Mouse (Mus musculus): ENCODE measurements around the gene Tdrd5. TPM values are rescaled to one million over a fixed set of nuclear protein-coding genes. Genes with fewer than 3 reads are reported as not detected.

Tdrd5 gene
- polyA plus RNA-seq (2015; fragmentation: Nextera tagmentation; extraction: Ambion mirVana) = 0.04 and 0.07 TPM in 2 replicates

- Histone ChIP-seq H3K4me3 (ENCODE audit: low read depth, low read length) (peak within 1 kb of the TSS; percentile 58), H3K36me3 (ENCODE audit: control insufficient read depth, insufficient read depth) (no peaks in the 10 kb centered on the region), H3K27me3 (ENCODE audit: control insufficient read depth, insufficient read depth, low read depth, low read length) (peaks cover 37% of the 10 kb centered on the region), H3K9me3 (replicated peaks; ENCODE audit: control insufficient read depth, low read length) (no peaks in the 10 kb centered on the region), H3K27ac (ENCODE audit: low read length) (no peak within 1 kb of the TSS), H3K4me2 (ENCODE audit: low read depth, low read length) (peak within 1 kb of the TSS; percentile 81), H3K4me1 (ENCODE audit: control insufficient read depth, low read depth, low read length) (no peaks in the 10 kb centered on the region; the same call in 1 of the 2 replicates), H3K9ac (ENCODE audit: low read depth, low read length) (0 out of 2 replicates have a peak within 1 kb of the TSS, but pooled peaks have one; percentile 3)
- 1% methylated on average over 84 of the region's 85 CpGs for WGBS (ENCODE audit: insufficient replicate concordance)
- ATAC-seq (ENCODE audit: low read depth) = 0 out of 2 replicates have a peak, but pooled peaks have one; percentile 11
Observed at GRCm38 (mm10) chr1:156302911-156303749, at the start of gene Tdrd5. Gene Tdrd5, minus strand, starts transcription at chr1:156303664.

- ATAC-seq (ENCODE audit: low read depth) = no peak
Observed at GRCm38 (mm10) chr1:156352466-156352865, 49.0 kb upstream of the Tdrd5 start.

GRCm38 (mm10) chr1:156350441-156350840 lies 47.0 kb upstream of the Tdrd5 start:
- Histone ChIP-seq H3K4me1 (ENCODE audit: control insufficient read depth, low read depth, low read length) (no peaks in the 10 kb centered on the region), H3K4me2 (ENCODE audit: low read depth, low read length) (no peak overlapping the region), H3K36me3 (ENCODE audit: control insufficient read depth, insufficient read depth) (no peaks in the 10 kb centered on the region), H3K9ac (ENCODE audit: low read depth, low read length) (no peak overlapping the region), H3K4me3 (ENCODE audit: low read depth, low read length) (no peak overlapping the region), H3K27me3 (ENCODE audit: control insufficient read depth, insufficient read depth, low read depth, low read length) (no peaks in the 10 kb centered on the region), H3K9me3 (replicated peaks; ENCODE audit: control insufficient read depth, low read length) (no peaks in the 10 kb centered on the region), H3K27ac (ENCODE audit: low read length) (no peak overlapping the region)
- WGBS (ENCODE audit: insufficient replicate concordance) = 62% methylated on average over 4 of the region's 4 CpGs
- no peak for ATAC-seq (ENCODE audit: low read depth)

More at GRCm38 (mm10) chr1:156352466-156352865, 49.0 kb upstream of the Tdrd5 start:
- Histone ChIP-seq H3K4me3 (ENCODE audit: low read depth, low read length) (no peak overlapping the region), H3K4me2 (ENCODE audit: low read depth, low read length) (no peak overlapping the region), H3K9me3 (replicated peaks; ENCODE audit: control insufficient read depth, low read length) (no peaks in the 10 kb centered on the region), H3K9ac (ENCODE audit: low read depth, low read length) (no peak overlapping the region), H3K27me3 (ENCODE audit: control insufficient read depth, insufficient read depth, low read depth, low read length) (no peaks in the 10 kb centered on the region), H3K4me1 (ENCODE audit: control insufficient read depth, low read depth, low read length) (no peaks in the 10 kb centered on the region), H3K36me3 (ENCODE audit: control insufficient read depth, insufficient read depth) (no peaks in the 10 kb centered on the region), H3K27ac (ENCODE audit: low read length) (no peak overlapping the region)
- WGBS (ENCODE audit: insufficient replicate concordance) = 51% methylated on average over 2 of the region's 2 CpGs

- Histone ChIP-seq H3K9me3 (replicated peaks; ENCODE audit: control insufficient read depth, low read length) (no peaks in the 10 kb centered on the region), H3K27ac (ENCODE audit: low read length) (no peak overlapping the region), H3K4me2 (ENCODE audit: low read depth, low read length) (no peak overlapping the region), H3K9ac (ENCODE audit: low read depth, low read length) (no peak overlapping the region), H3K4me1 (ENCODE audit: control insufficient read depth, low read depth, low read length) (no peaks in the 10 kb centered on the region), H3K36me3 (ENCODE audit: control insufficient read depth, insufficient read depth) (no peaks in the 10 kb centered on the region), H3K27me3 (ENCODE audit: control insufficient read depth, insufficient read depth, low read depth, low read length) (no peaks in the 10 kb centered on the region), H3K4me3 (ENCODE audit: low read depth, low read length) (no peak overlapping the region)
- 48% methylated on average over 4 of the region's 4 CpGs for WGBS (ENCODE audit: insufficient replicate concordance)
- no peak for ATAC-seq (ENCODE audit: low read depth)
Observed at GRCm38 (mm10) chr1:156349031-156349430, 45.6 kb upstream of the Tdrd5 start.

- H3K4me2 ChIP-seq (ENCODE audit: low read depth, low read length) = no peak overlapping the region
- no peak overlapping the region for H3K27ac ChIP-seq (ENCODE audit: low read length)
- H3K36me3 ChIP-seq (ENCODE audit: control insufficient read depth, insufficient read depth) = no peaks in the 10 kb centered on the region
- no peak for ATAC-seq (ENCODE audit: low read depth)
- H3K4me3 ChIP-seq (ENCODE audit: low read depth, low read length) = no peak overlapping the region
- 74% methylated on average over 4 of the region's 4 CpGs for WGBS (ENCODE audit: insufficient replicate concordance)
- no peaks in the 10 kb centered on the region for H3K4me1 ChIP-seq (ENCODE audit: control insufficient read depth, low read depth, low read length)
- H3K27me3 ChIP-seq (ENCODE audit: control insufficient read depth, insufficient read depth, low read depth, low read length) = no peaks in the 10 kb centered on the region
- no peaks in the 10 kb centered on the region for H3K9me3 ChIP-seq (replicated peaks; ENCODE audit: control insufficient read depth, low read length)
- H3K9ac ChIP-seq (ENCODE audit: low read depth, low read length) = no peak overlapping the region
Observed at GRCm38 (mm10) chr1:156345633-156346032, 42.2 kb upstream of the Tdrd5 start.

- ATAC-seq (ENCODE audit: low read depth) = no peak
- H3K36me3 ChIP-seq (ENCODE audit: control insufficient read depth, insufficient read depth) = no peaks in the 10 kb centered on the region
- no peaks in the 10 kb centered on the region for H3K4me1 ChIP-seq (ENCODE audit: control insufficient read depth, low read depth, low read length)
- no peaks in the 10 kb centered on the region for H3K9me3 ChIP-seq (replicated peaks; ENCODE audit: control insufficient read depth, low read length)
- no peak overlapping the region for H3K4me2 ChIP-seq (ENCODE audit: low read depth, low read length)
- no peak overlapping the region for H3K9ac ChIP-seq (ENCODE audit: low read depth, low read length)
- no peak overlapping the region for H3K27ac ChIP-seq (ENCODE audit: low read length)
- 53% methylated on average over 4 of the region's 4 CpGs for WGBS (ENCODE audit: insufficient replicate concordance)
- H3K4me3 ChIP-seq (ENCODE audit: low read depth, low read length) = no peak overlapping the region
- H3K27me3 ChIP-seq (ENCODE audit: control insufficient read depth, insufficient read depth, low read depth, low read length) = no peaks in the 10 kb centered on the region
Observed at GRCm38 (mm10) chr1:156344433-156344832, 41.0 kb upstream of the Tdrd5 start.

- H3K27me3 ChIP-seq (ENCODE audit: control insufficient read depth, insufficient read depth, low read depth, low read length) = no peaks in the 10 kb centered on the region
- H3K27ac ChIP-seq (ENCODE audit: low read length) = no peak overlapping the region
- H3K9ac ChIP-seq (ENCODE audit: low read depth, low read length) = no peak overlapping the region
- no peaks in the 10 kb centered on the region for H3K4me1 ChIP-seq (ENCODE audit: control insufficient read depth, low read depth, low read length)
- H3K9me3 ChIP-seq (replicated peaks; ENCODE audit: control insufficient read depth, low read length) = no peaks in the 10 kb centered on the region
- no peak overlapping the region for H3K4me2 ChIP-seq (ENCODE audit: low read depth, low read length)
- H3K36me3 ChIP-seq (ENCODE audit: control insufficient read depth, insufficient read depth) = no peaks in the 10 kb centered on the region
- H3K4me3 ChIP-seq (ENCODE audit: low read depth, low read length) = no peak overlapping the region
- WGBS (ENCODE audit: insufficient replicate concordance) = 48% methylated on average over 4 of the region's 4 CpGs
- no peak for ATAC-seq (ENCODE audit: low read depth)
Observed at GRCm38 (mm10) chr1:156340847-156341246, 37.4 kb upstream of the Tdrd5 start.

- no peak overlapping the region for H3K4me3 ChIP-seq (ENCODE audit: low read depth, low read length)
- ATAC-seq (ENCODE audit: low read depth) = no peak
- H3K4me1 ChIP-seq (ENCODE audit: control insufficient read depth, low read depth, low read length) = no peaks in the 10 kb centered on the region
- H3K9ac ChIP-seq (ENCODE audit: low read depth, low read length) = no peak overlapping the region
- no peaks in the 10 kb centered on the region for H3K9me3 ChIP-seq (replicated peaks; ENCODE audit: control insufficient read depth, low read length)
- H3K4me2 ChIP-seq (ENCODE audit: low read depth, low read length) = no peak overlapping the region
- H3K27ac ChIP-seq (ENCODE audit: low read length) = no peak overlapping the region
- no peaks in the 10 kb centered on the region for H3K36me3 ChIP-seq (ENCODE audit: control insufficient read depth, insufficient read depth)
- H3K27me3 ChIP-seq (ENCODE audit: control insufficient read depth, insufficient read depth, low read depth, low read length) = no peaks in the 10 kb centered on the region
- 68% methylated on average over 9 of the region's 9 CpGs for WGBS (ENCODE audit: insufficient replicate concordance)
Observed at GRCm38 (mm10) chr1:156323126-156323525, 19.7 kb upstream of the Tdrd5 start.

- no peak for ATAC-seq (ENCODE audit: low read depth)
- no peak within 1 kb of the TSS for H3K4me2 ChIP-seq (ENCODE audit: low read depth, low read length)
- H3K4me1 ChIP-seq (ENCODE audit: control insufficient read depth, low read depth, low read length) = no peaks in the 10 kb centered on the region
- H3K9ac ChIP-seq (ENCODE audit: low read depth, low read length) = no peak within 1 kb of the TSS
- H3K36me3 ChIP-seq (ENCODE audit: control insufficient read depth, insufficient read depth) = no peaks in the 10 kb centered on the region
- H3K27me3 ChIP-seq (ENCODE audit: control insufficient read depth, insufficient read depth, low read depth, low read length) = peaks cover 20% of the 10 kb centered on the region
- H3K27ac ChIP-seq (ENCODE audit: low read length) = no peak within 1 kb of the TSS
- 3% methylated on average over 29 of the region's 29 CpGs for WGBS (ENCODE audit: insufficient replicate concordance)
- H3K4me3 ChIP-seq (ENCODE audit: low read depth, low read length) = no peak within 1 kb of the TSS
- H3K9me3 ChIP-seq (replicated peaks; ENCODE audit: control insufficient read depth, low read length) = no peaks in the 10 kb centered on the region
Observed at GRCm38 (mm10) chr1:156310630-156311029, 7.2 kb upstream of the Tdrd5 start, which contains the start of gene Nphs2. Gene Nphs2, plus strand, starts transcription at chr1:156310727.

Measured in liver, embryonic 16.5 days (tissue).